Mouse (Mus musculus) adrenal gland, adult 18-20 months (tissue): ENCODE measurements around the gene Proser3. TPM values are rescaled to one million over a fixed set of nuclear protein-coding genes. Genes with fewer than 3 reads are reported as not detected.

Experiments used
- DNase-seq, 2 experiments: peaks; one replicate each; pipeline ENCODE4 v3.0.0; 2021 to 2022; ENCODE audit warnings: low spot score in 2 of 2
- total RNA-seq, 2 experiments: library from RNA; stranded (reverse); gene quantifications; 1 replicate in 1 of 2; 2 replicates in 1 of 2; pipeline ENCODE4 v1.2.3; 2021

The Proser3 gene
- total RNA-seq, 2 experiments from 2014 or later: 6.5 to 6.9 TPM

DNA sequence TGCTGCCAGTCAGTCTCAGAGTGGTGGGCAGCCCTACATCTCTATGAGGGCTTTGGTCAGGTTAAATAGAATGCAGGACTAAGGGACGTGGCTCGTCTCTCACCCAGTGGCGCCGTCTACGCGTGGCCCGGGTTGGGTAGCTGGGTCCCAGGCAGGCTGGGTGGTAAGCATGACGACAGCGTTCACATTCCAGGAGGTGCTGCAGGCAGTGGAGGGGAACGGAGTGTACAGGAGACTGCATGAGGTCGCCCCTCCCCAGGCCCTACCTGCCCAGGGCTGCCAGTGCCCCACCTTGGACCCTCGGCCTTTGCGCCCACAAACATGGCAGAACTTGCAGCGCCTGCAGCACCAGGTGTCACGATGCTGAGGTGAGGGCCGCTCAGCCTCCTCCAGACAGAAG lies 29.4 kb upstream of the Proser3 start:
- no peak for DNase-seq

DNA sequence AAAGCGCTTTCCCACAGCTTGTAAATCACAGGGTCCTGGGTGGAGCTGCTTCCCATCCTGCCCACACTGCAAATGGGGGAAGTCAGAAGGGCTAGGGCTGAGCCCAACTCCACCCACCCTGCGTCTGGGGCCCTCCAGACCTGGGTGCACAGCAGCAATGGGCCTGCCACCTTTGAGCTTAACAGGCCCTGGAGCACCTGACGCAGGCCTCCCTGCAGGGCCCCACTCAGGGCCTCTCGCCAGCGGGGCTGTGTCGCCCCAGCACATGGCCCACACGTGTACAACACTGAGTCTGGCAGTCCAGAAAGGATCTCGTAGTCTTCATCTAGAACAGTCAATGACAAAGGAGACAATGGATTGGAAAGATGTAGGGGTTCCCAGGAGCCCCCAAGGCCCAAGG lies 27.9 kb upstream of the Proser3 start:
- no peak for DNase-seq

DNA sequence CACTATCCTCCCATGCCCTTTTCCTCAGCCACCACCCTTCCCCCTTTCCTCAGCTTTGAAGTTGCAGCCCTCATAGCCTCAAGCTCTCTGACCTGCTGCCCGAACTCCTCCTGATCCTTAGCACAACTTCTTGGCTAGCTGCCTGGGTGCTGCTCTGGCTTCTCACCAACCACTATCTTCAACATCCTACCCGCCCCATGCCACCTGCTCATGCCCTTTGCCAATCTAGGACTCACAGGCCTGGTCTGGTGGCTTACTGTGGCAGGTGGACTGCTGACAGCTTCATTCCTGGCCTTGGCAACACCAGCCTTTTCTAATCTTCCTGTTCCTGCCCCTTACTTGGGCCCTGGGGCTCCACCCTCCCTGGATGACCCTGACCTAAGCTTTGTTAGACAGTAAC lies 20.9 kb upstream of the Proser3 start:
- DNase-seq: peak in 1 of 2 experiments; percentile 28

DNA sequence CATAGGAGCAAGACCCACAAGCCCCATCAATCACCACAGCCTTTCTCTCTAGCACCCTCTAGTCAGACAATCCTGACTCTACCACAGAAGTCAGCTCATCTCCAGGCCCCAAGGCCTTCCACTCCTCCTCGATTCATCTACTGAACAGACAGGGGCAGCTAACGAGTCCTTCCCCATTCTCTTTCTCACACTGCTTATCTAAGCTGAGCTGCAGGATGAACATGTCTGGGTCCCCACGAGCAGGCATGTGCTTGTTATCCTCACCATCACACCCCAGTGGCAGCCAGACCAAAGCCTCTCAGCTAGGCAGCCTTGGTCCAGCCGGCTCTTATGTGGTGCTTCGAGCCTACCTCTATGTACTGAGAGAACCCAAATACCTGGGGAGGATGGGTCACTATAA lies 20.3 kb upstream of the Proser3 start:
- no peak for DNase-seq

DNA sequence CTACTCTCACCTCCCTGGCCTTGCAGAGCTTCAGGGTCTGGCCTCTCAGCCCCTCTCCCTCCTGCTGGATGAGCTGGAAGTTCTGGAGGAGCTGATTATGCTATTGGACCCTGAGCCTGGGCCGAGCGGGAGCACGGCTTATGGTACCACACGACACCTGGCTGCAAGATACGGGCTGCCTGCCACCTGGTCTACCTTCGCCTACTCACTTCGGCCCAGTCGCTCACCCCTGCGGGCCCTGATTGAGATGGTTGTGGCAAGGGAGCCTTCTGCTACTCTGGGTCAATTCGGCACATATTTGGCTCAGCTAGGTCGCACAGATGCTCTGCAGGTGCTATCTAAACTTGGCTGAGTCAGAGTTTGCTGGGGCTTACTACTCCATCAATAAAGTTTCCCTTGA lies 15.5 kb upstream of the Proser3 start:
- no peak for DNase-seq

DNA sequence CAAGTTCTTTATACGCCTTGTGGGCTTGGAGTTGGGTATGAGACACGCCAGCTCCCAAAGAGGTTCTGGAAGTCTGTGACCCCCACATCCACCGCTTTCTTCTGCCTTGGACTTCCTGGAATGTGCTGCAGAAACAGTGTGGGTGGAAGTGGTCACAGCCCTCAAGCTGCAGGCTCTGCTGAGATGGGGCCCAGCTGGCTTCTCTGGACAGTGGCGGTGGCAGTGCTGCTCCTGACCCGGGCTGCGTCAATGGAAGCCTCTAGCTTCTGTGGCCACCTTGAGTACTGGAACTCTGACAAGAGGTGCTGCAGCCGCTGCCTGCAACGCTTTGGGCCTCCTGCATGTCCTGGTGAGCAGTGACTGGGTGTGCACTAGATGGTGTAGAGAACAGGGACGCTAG lies 13.9 kb upstream of the Proser3 start:
- no peak for DNase-seq

DNA sequence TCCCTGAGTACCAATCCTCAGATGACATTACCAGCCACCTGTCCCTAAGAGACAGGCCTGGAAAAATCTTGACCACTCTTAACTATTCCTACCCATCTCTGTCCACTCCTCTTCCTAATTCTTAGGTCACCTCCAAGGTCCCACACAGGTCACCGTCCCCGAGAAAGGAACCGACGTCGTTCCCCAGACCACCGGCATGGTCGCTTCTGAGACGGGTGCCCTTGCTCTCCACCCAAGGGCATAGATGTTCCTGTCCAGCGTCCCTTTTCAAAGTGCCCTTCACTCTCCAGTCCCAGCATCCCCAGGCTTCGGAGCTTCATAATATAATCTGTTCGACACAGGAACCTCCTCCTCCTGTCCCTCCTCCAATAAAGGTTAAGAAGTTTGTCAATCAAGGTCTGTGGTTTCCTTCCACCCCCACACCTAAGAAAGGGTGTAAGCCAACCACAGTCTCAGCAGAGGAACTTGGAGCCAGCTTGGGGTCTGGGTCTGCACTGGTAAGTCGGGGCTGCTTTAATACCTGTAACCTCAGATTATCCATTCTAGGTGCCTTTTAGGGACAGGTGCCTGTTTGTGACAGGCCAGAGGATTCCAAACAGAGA lies 13.0 kb upstream of the Proser3 start, which contains the start of gene Igflr1:
Gene Igflr1, plus strand, starts transcription at position 458 of the 602 bp plus-strand sequence.
- no peak for DNase-seq

DNA sequence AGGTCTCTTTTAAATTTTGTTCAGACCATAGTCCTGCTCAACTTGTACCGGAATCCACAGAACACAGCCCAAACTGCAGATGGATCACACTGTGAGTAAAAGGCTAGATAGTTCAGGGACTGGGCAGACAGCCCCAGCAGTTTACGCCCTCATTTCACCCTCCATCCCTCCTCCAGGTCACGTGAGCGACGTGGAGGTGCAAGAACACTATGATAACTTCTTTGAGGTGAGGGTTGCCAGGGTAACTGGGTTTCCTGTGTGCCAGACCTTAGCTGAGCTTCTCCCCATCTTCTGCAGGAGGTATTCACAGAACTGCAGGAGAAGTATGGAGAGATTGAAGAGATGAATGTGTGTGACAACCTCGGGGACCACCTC lies 11.8 kb upstream of the Proser3 start:
- no peak for DNase-seq

DNA sequence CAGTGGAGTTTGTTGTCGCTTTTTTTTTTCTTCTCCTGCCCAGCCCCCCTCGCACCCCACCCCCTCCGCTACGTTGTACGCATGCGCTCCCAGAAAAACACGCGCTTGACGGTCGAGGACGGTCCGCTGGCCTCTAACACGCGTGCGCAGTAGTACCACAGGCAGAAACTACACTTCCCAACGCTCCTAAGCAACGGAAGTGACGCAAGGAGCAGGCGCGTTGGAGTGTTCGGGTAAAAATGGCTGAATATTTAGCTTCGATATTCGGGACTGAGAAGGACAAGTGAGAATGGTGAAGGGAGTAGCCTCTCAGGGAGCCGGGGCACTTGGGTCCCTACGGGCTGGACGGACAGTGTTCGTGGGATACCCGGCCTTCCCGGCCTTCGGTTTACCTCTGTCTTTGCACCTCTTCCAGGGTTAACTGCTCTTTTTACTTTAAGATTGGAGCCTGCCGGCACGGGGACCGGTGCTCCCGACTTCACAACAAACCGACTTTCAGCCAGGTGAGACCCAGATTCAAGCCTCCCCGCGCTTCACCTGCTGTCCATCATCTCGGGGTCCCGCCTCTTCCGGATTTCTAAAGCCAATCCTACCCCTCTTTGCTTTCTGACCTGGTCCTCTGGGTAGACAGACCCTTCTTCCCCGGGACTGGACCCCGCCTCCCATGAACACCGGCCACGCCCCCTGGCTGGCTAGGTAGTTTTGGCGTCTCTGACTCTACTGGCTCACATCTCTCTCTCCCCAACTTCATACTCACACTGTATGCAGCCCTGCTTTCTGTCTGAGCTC lies 11.2 kb upstream of the Proser3 start, which contains the start of the genes U2af1l4, Gm49396 and Psenen:
Gene U2af1l4, plus strand, starts transcription at position 185 of the 789 bp plus-strand sequence.
Gene Gm49396, plus strand, starts transcription at position 228 of the 789 bp plus-strand sequence.
Gene Psenen, minus strand, starts transcription at position 511 of the 789 bp plus-strand sequence.
- peak; percentile 88 to 90 for DNase-seq

DNA sequence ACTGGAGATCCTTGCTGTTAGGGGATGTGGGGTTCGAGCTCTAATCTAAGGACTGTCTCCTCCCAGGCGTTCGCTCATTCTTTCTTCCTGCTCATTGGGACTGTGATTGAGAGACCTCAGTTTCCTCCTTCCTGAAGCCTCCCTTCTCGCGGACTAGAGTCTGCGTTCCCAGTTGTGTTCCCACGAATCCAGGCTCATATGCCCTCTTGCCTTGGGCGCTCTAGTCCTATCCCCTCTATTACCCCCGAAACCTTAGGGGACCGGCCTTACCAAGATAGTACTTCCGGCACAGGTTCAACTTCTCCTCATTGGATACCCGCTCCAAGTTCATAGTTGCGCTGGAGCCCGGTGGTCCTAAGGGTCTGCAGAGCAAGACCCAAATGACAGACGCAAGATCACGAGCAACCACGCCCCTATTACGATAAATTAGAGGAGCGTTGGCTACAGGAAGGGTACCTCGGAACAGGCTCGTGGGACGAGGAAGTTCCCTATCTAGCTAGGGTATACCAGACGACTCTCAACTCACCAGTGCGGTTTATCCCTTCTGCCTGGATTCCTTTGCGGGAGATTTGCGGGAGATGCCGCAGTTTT lies 10.5 kb upstream of the Proser3 start:
- peak in 1 of 2 experiments; percentile 42 for DNase-seq

DNA sequence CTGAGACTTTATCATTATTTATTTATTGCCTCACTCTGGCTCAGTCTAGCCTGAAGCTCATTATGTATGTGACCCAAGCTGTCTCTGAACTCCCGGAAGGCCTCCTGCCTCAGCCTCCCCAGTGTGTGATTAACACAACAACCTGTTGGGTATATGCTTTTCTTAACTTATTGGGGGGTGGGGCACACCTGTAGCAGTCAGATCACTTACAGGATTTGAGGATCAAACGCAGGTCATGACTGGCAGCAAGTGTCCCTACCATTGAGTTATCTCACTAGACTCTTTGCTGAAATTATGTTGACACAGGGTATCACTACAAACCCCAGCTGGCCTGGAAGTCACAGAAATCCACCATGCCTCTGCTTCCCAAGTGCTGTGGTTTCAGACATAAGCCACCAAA lies 8.2 kb upstream of the Proser3 start:
- DNase-seq: no peak

DNA sequence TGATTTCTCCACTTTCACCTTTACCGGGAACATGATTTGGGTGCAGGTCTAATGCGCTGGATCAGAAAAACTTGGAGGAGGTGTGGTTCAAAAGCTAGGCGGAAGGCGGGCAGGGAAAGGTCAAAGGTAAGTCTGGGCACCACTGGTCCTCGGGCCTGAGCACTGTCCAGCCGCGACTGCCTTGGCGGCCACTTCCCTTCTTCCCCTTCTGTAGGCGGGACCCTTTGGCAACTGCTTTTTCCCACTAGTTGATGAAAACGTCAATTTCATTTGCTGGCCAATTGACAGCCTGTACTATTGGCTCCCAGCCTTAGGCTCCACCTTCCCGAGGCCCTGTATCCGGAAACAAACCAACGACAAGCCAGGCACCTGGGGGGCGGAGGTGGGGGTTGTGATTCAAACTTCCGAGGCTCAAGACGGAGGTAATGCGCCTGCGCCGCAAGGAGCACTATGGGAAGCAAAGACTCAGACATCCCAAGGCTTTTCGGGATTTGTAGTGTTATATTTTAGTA lies 7.4 kb upstream of the Proser3 start, which contains the start of gene Lin37:
Gene Lin37, minus strand, starts transcription at position 396 of the 512 bp plus-strand sequence.
- peak; percentile 79 to 84 for DNase-seq

DNA sequence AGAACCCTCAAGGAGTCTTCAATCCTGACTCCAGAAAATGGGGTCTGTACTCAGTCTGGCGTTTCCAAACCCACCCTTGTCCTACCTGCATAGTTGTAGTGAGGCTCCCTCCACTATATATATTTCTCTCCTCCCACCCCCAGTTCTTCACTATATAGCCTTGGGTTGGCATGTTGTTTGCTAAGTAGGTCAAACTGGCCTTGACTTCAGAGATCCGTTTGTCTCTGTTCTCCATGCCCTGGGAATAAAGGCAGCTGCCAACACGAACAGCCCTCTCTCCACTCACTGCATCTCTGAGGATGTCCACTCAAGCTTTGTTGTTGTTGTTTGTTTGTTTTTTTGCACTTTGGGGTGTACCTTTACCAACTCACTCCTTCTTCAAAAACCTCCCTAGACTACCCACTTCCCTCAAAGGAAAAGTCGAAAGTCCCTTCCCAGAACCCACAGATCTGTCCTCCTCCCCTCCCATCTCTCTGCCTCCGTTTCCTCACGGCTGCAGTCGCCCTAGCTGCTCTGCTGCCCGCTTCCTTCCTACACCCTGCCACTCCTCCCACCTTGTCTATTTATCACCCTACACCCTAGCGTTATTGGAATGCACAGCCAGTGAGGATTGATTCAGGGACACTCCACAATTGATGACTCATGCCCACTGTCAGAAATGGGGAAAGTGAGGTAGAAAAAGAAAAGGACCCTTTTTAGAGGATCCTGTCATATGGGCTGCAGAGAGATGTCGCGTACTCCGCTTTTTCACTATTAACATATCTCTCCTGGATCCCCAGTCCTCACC lies 6.8 kb upstream of the Proser3 start:
- no peak for DNase-seq

DNA sequence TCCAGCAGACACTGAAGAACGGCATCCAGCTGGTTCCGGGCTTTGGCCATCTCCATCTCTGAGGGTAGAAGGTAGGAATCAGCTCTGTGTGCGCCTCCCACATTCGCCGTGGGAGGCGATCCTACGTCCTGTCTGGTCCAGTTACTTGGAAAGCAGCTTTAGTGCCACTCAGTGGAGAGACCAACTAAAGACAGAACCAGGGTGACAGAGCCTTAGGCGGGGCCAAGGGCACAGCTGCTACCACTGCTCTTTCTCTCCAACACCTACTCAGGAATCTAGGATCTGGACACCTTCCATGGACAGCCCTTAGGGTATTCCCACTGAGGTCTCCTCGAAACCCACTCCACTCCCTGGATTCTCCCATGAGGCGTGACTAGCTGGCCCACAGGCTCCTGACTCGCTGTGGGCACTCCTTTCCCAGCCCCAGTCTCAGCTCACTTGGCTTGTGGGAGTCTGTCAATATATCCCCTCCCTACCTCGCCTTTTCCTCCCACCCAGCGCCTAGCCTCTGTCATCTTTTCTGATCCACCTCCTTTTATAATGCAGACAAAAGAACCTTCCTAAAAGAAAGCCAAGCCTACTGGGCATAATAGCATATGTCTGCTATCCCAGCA lies 5.9 kb upstream of the Proser3 start:
- DNase-seq: no peak

DNA sequence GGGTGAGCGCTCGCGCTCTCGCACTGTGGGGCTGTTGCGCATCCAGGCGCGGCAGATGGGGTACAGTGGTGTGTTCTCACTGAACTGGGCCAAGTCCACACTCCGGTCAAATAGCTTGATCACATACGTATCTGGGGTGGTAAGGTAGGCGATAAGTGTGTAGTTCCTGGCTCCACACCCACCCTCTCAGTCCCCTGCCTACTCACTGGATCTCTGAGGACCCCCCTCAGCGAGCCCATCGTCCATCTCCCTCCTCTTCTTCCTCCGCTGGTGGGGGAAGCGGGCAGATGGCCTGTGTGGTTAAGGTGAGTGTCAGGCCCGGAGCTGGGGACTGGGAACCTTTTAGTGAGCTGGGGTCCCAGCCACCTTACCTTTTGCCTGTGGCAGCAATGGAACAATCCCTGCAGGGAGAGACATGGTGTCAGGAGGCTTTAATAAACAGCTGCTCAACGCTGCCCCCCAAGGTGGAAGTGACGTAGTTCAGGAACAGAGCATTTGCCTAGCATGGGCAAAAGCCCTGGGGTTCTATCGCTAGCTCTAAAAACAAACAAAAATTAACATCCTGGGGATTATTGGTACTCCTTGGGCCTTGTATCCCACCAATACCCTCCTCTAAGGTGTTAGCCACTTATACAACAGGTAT lies 4.9 kb upstream of the Proser3 start:
- DNase-seq: no peak

DNA sequence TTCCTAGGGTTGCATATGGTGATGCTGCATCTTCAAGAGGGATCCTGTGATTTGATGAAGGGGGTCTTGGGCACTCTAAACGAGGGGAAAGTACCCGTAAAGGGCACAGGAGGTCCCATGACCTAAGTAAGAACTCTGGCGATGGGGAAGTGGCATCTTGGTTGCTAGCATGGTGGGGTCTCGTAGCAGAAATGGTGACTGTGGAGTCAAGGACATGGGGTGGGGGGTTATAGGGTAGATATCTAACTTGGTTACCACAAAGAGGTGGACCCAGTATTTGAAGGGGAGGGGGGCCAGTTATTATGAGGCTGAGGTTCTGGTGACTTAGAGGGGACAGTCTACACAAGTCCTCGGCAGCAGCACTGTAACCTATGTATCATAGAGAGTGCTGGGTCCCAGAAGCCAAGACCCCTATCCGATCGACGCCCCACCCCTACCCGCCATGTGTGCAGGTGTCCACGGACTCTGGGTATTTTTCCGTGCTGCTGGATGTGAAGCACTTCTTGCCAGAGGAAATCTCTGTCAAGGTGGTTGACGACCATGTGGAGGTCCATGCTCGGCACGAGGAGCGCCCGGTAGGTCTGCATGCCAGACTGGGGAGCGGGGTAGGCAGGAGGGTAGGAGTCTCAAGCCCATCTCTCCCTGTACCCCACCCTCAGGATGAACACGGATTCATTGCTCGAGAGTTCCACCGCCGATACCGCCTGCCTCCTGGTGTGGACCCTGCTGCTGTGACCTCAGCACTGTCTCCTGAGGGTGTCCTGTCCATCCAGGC lies 1.9 kb upstream of the Proser3 start:
- DNase-seq: no peak

DNA sequence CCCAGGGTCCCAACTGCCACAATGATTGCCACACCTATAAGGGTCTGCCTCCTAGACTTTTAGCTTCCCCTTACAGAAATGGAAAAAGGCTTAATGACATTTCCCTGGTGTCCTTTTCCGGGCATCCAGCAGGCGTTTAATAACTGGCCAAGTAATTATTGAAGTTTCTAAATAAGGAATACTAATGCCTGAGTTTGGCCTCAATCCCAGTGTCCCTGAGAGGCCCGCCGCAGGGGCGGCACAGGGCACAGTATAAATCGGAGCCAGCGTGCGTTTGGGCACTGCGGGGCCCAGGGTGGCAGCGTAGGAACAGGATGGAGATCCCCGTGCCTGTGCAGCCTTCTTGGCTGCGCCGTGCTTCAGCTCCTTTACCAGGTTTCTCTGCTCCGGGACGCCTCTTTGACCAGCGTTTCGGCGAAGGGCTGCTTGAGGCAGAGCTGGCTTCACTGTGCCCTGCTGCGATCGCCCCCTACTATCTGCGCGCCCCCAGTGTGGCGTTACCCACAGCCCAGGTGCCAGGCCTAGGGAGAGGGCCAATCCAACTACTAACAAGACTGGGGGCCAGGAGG lies 1.0 kb upstream of the Proser3 start:
- DNase-seq: peak; percentile 67 to 70

DNA sequence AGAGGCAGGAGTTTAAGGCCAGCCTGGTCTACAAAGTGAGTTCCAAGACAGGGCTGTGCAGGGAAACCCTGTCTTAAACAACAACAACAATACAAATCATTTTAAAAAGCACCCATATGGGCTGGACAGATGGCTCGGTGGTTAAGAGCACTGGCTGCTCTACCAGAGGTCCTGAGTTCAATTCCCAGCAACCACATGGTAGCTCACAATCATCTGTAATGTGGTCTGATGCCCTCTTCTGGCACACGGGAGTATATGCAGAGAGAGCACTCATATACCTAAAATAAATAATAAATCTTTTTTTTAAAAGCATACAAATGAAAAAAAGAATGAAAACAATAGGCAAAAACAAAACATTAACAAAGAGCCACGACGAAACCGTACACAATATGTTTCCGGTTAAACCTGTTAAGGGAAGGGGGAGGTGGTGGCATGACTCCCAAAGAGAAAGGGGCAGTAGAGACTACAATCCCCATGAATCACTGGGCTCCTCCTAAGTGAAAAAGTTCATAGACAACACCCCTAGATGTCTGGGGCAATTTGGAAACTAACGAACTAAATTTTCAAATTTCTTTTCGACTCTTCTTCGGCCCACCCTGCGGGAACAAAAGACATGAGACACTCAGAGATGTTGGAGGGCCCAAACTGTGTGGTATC lies 526 bp downstream of the Proser3 start:
- DNase-seq: no peak
